Mouse (Mus musculus) stomach, postnatal 0 days (tissue): ENCODE data around the gene Polr3b. TPM values are rescaled to one million over a fixed set of nuclear protein-coding genes. Genes with fewer than 3 reads are reported as not detected.

Experiments used
- ATAC-seq: fragments of 200-750 bp; cut with Nextera tagmentation; 2 replicates; pipeline ENCODE4 v1.8.0; 2017; ENCODE audit not compliant: low FRiP score, low TSS enrichment
- DNase-seq: peaks from one replicate; pipeline ENCODE4 v3.0.0-alpha.2; 2016; ENCODE audit warnings: low spot score
- H3K27ac ChIP-seq: fragments of 300-500 bp; sonication (generic); replicated peaks from 2 replicates; pipeline ENCODE4 v1.5.1; 2014; ENCODE audit warnings: mild to moderate bottlenecking, control low read depth
- H3K27me3 ChIP-seq: fragments of 300-500 bp; sonication (generic); 2 replicates; pipeline ENCODE4 v1.6.1; 2014; ENCODE audit warnings: low read length; ENCODE audit not compliant: control insufficient read depth, insufficient read depth
- H3K36me3 ChIP-seq: fragments of 300-500 bp; sonication (generic); 2 replicates; pipeline ENCODE4 v1.6.1; 2014; ENCODE audit warnings: low read length, mixed read lengths; ENCODE audit not compliant: control insufficient read depth, insufficient read depth
- H3K4me1 ChIP-seq: fragments of 300-500 bp; sonication (generic); replicated peaks from 2 replicates; pipeline ENCODE4 v1.6.1; 2014; ENCODE audit warnings: antibody characterized with exemption; ENCODE audit not compliant: control insufficient read depth, insufficient read depth
- H3K4me2 ChIP-seq: fragments of 300-500 bp; sonication (generic); replicated peaks from 2 replicates; pipeline ENCODE4 v1.6.1; 2014; ENCODE audit warnings: low read depth, mild to moderate bottlenecking, control low read depth, moderate library complexity
- H3K4me3 ChIP-seq: fragments of 300-500 bp; sonication (generic); 2 replicates; pipeline ENCODE4 v1.5.1; 2014; ENCODE audit warnings: low read depth, low read length, control low read depth
- H3K9ac ChIP-seq: fragments of 300-500 bp; sonication (generic); 2 replicates; pipeline ENCODE4 v1.6.1; 2014; ENCODE audit warnings: mild to moderate bottlenecking, low read length, control low read depth, mixed read lengths
- H3K9me3 ChIP-seq: fragments of 300-500 bp; sonication (generic); 2 replicates; pipeline ENCODE4 v1.6.1; 2016; ENCODE audit warnings: low read length; ENCODE audit not compliant: control insufficient read depth
- CTCF ChIP-seq: IDR thresholded peaks from 2 replicates; pipeline ENCODE4 v1.5.1; 2016; ENCODE audit warnings: antibody characterized with exemption, low read depth, mild to moderate bottlenecking, moderate library complexity
- EP300 ChIP-seq: optimal IDR thresholded peaks from 2 replicates; pipeline ENCODE3; 2016; ENCODE audit warnings: antibody characterized with exemption
- WGBS: fragments of 180-500 bp; shearing (Covaris S2); extraction: QIAGEN DNeasy Blood & Tissue Kit; methylation state at CpG from one replicate; pipeline ENCODE4 v1.1.7; 2014; 5-methylcytosine and 5-hydroxymethylcytosine counted together
- polyA plus RNA-seq: library from polyadenylated mRNA; unstranded; fragments of >200 nt; fragmentation: Nextera tagmentation; extraction: Ambion mirVana; gene quantifications from 2 replicates; pipeline ENCODE4 v1.2.1, GENCODE M21; 2015

Polr3b gene
- polyA plus RNA-seq, 1 experiment from 2014 or later, result 4.9 TPM

GRCm38 (mm10) chr10:84604335-84604734 is 17.8 kb upstream of the Polr3b start:
- no peaks in the 10 kb centered on the region for H3K4me1 ChIP-seq
- no peak overlapping the region for H3K4me3 ChIP-seq
- TF ChIP-seq EP300 (no peak), CTCF (no peak)
- H3K9me3 ChIP-seq, result no peaks in the 10 kb centered on the region
- WGBS, result 86% methylated on average over 1 of the region's 1 CpGs
- no peak overlapping the region for H3K27ac ChIP-seq
- DNase-seq (no peak), ATAC-seq (no peak)
- H3K4me2 ChIP-seq, result no peak overlapping the region
- no peak overlapping the region for H3K9ac ChIP-seq
- peaks cover 5% of the 10 kb centered on the region; the same call in 1 of the 2 replicates for H3K36me3 ChIP-seq
- no peaks in the 10 kb centered on the region for H3K27me3 ChIP-seq

GRCm38 (mm10) chr10:84608361-84608760 is 13.7 kb upstream of the Polr3b start:
- no peak for ATAC-seq
- TF ChIP-seq EP300 (no peak), CTCF (no peak)
- WGBS, result 69% methylated on average over 3 of the region's 3 CpGs

GRCm38 (mm10) chr10:84610324-84610723 is 11.8 kb upstream of the Polr3b start:
- DNase-seq (no peak), ATAC-seq (no peak)
- no peaks in the 10 kb centered on the region for H3K9me3 ChIP-seq
- no peak overlapping the region for H3K4me2 ChIP-seq
- 50% methylated on average over 4 of the region's 4 CpGs for WGBS
- no peak overlapping the region for H3K27ac ChIP-seq
- no peak for TF ChIP-seq EP300
- TF ChIP-seq CTCF, result no peak
- H3K9ac ChIP-seq, result no peak overlapping the region
- no peaks in the 10 kb centered on the region for H3K27me3 ChIP-seq
- peaks cover 3% of the 10 kb centered on the region; the same call in 1 of the 2 replicates for H3K36me3 ChIP-seq
- H3K4me1 ChIP-seq, result no peaks in the 10 kb centered on the region
- H3K4me3 ChIP-seq, result no peak overlapping the region

More at GRCm38 (mm10) chr10:84608361-84608760, 13.7 kb upstream of the Polr3b start:
- no peak overlapping the region for H3K4me3 ChIP-seq
- H3K27me3 ChIP-seq, result no peaks in the 10 kb centered on the region
- H3K4me1 ChIP-seq, result no peaks in the 10 kb centered on the region
- no peak overlapping the region for H3K27ac ChIP-seq
- H3K9ac ChIP-seq, result no peak overlapping the region
- H3K4me2 ChIP-seq, result no peak overlapping the region
- H3K9me3 ChIP-seq, result no peaks in the 10 kb centered on the region
- no peak for DNase-seq
- H3K36me3 ChIP-seq, result peaks cover 3% of the 10 kb centered on the region; the same call in 1 of the 2 replicates

GRCm38 (mm10) chr10:84610783-84611182 is 11.3 kb upstream of the Polr3b start:
- DNase-seq (no peak), ATAC-seq (no peak)
- TF ChIP-seq CTCF, result no peak
- no peak for TF ChIP-seq EP300
- Histone ChIP-seq H3K4me1 (no peaks in the 10 kb centered on the region), H3K4me3 (no peak overlapping the region), H3K9me3 (no peaks in the 10 kb centered on the region), H3K27ac (no peak overlapping the region), H3K9ac (no peak overlapping the region), H3K36me3 (peaks cover 3% of the 10 kb centered on the region; the same call in 1 of the 2 replicates), H3K4me2 (no peak overlapping the region), H3K27me3 (no peaks in the 10 kb centered on the region)
- 55% methylated on average over 3 of the region's 3 CpGs for WGBS

- Histone ChIP-seq H3K36me3 (no peaks in the 10 kb centered on the region), H3K27ac (no peak overlapping the region), H3K9me3 (no peaks in the 10 kb centered on the region), H3K4me3 (no peak overlapping the region), H3K9ac (no peak overlapping the region), H3K27me3 (no peaks in the 10 kb centered on the region), H3K4me1 (no peaks in the 10 kb centered on the region), H3K4me2 (no peak overlapping the region)
- WGBS, result 60% methylated on average over 3 of the region's 3 CpGs
- TF ChIP-seq CTCF (no peak), EP300 (no peak)
- ATAC-seq (no peak), DNase-seq (no peak)
These were observed 10.4 kb upstream of the Polr3b start for GRCm38 (mm10) chr10:84611664-84612063.

- Histone ChIP-seq H3K4me2 (no peak overlapping the region), H3K4me3 (no peak overlapping the region), H3K4me1 (no peaks in the 10 kb centered on the region), H3K36me3 (no peaks in the 10 kb centered on the region), H3K27me3 (no peaks in the 10 kb centered on the region), H3K27ac (no peak overlapping the region), H3K9me3 (no peaks in the 10 kb centered on the region), H3K9ac (no peak overlapping the region)
- 83% methylated on average over 2 of the region's 2 CpGs for WGBS
- ATAC-seq, result no peak
- no peak for DNase-seq
- TF ChIP-seq EP300 (no peak), CTCF (no peak)
These were observed 9.8 kb upstream of the Polr3b start for GRCm38 (mm10) chr10:84612281-84612680.
